In genomic region chr1:164252551-164252950, GRCm38 (mm10) we compare ENCODE assay signal across 23 mouse cellular contexts.
"Had no signal": no experiment of that assay in that cellular context is flagged by ENCODE, and none has a peak within 500 bp of the region (broad histone marks: within the 10 kb centered on the region; RNA-seq: fewer than 3 reads in every experiment).

No protein-coding gene starts in this region.

- H3K27ac ChIP-seq: limb, embryonic 12.5 days; limb, embryonic 15.5 days; lung, embryonic 15.5 days; midbrain, embryonic 12.5 days; neural tube, embryonic 13.5 days; stomach, embryonic 15.5 days had no signal

- H3K4me2 ChIP-seq: limb, embryonic 12.5 days; limb, embryonic 15.5 days; lung, embryonic 15.5 days; midbrain, embryonic 12.5 days; neural tube, embryonic 13.5 days; stomach, embryonic 15.5 days had no signal

- DNase-seq: kidney, adult 18-20 months; kidney, adult 9 months; kidney, postnatal 14 days; kidney, postnatal 4 days; left cerebral cortex, postnatal 4 days; lung, postnatal 14 days; lung, postnatal 4 days; retina, postnatal 1 day; right cerebral cortex, postnatal 25 days; spleen, adult 18-20 months; thymus, adult 2 months; thymus, postnatal 14 days; thymus, postnatal 4 days had no signal

- H3K4me3 ChIP-seq: limb, embryonic 12.5 days; limb, embryonic 15.5 days; lung, embryonic 15.5 days; midbrain, embryonic 12.5 days; myocyte; neural tube, embryonic 13.5 days; stomach, embryonic 15.5 days had no signal

- H3K9me3 ChIP-seq: limb, embryonic 12.5 days; limb, embryonic 15.5 days; lung, embryonic 15.5 days; midbrain, embryonic 12.5 days; neural tube, embryonic 13.5 days; stomach, embryonic 15.5 days had no signal

- H3K9ac ChIP-seq: limb, embryonic 12.5 days; limb, embryonic 15.5 days; lung, embryonic 15.5 days; midbrain, embryonic 12.5 days; neural tube, embryonic 13.5 days; stomach, embryonic 15.5 days had no signal

- ATAC-seq: inflammation-experienced regulatory T-cells, adult 6 months; intestine, embryonic 16.5 days; midbrain, embryonic 16.5 days had no signal

- H3K36me3 ChIP-seq: lung, embryonic 15.5 days had no signal

- H3K27me3 ChIP-seq: limb, embryonic 15.5 days; lung, embryonic 15.5 days; neural tube, embryonic 13.5 days; stomach, embryonic 15.5 days had no signal
